Mouse (Mus musculus) embryonic stem cell, embryonic (primary cell): Measurements from ENCODE around the gene Hspd1.
"Not testable (repeated sequence)": the region's sequence is repeated elsewhere in the genome, so short reads cannot be mapped to it uniquely, and the experiment has no call there.

Experiments used
- CTCF ChIA-PET, 4 experiments: fragments of 300-600 bp in 2 of 4; fragments of 350-600 bp in 2 of 4; sonication (Branson Sonifier 250); formaldehyde crosslinking; loops; one replicate each; lab custom pipeline; 2022; ENCODE audit warnings: inconsistent platforms in 2 of 4; lab: Charles Lee
- POLR2A ChIA-PET, 4 experiments: fragments of 300-600 bp in 2 of 4; fragments of 350-600 bp in 2 of 4; sonication (Branson Sonifier 250); formaldehyde crosslinking; loops; one replicate each; lab custom pipeline; 2022; ENCODE audit warnings: antibody characterized with exemption in 4 of 4, inconsistent platforms in 1 of 4; lab: Charles Lee

The Hspd1 gene

DNA sequence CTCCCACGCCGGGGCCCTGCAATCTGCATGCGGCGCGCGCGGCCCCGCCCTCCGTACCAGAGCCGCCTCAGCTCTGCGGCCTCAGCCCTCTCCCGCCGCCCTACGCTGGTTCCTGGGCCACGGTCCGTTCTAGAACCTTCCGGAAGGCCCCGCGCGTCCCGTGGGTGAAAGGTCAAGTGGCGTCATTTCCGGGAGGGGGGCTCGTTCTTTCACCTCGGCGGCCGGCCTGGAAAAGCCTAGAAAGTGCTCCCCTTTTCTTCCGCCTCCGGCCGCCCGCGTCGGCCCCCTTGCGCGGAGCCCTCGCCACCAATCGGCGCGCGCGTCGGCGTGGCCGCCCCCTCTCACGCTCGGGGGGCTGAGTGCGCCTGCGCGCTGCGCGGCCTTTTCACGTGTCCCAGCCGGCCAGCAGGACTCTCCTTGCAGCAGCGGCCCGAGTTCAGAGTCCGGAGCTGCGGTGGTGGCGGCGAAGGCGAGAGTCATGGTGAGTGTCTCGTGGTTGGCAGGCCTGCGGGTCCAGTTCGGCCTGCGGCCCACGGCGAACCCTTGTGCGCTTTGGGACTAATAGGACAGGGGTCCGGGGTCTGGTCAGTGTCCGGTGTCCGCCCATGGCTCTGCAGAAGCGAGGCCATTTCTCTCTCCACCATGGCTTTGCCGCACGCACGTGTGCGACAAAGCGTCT, at the start of gene Hspd1, which contains the start of gene Hspe1:
Gene Hspd1 (minus strand): TSS at position 312 of the 679 bp plus-strand sequence.
Gene Hspe1 (plus strand): TSS at position 201 of the 679 bp plus-strand sequence.
- ChIA-PET CTCF (no interaction called here), POLR2A (interaction anchor here (0.5 to 5.2 kb wide), 63 partner anchors 8 to 1791 kb away, joined by 3 to 72 read pairs (median 4); partner anchors contain the start of genes Mob4 (in 3 of the 4), Coq10b (in 2 of the 4), Gm28778 (in 1 of the 4) and Mars2 (in 1 of the 4))

DNA sequence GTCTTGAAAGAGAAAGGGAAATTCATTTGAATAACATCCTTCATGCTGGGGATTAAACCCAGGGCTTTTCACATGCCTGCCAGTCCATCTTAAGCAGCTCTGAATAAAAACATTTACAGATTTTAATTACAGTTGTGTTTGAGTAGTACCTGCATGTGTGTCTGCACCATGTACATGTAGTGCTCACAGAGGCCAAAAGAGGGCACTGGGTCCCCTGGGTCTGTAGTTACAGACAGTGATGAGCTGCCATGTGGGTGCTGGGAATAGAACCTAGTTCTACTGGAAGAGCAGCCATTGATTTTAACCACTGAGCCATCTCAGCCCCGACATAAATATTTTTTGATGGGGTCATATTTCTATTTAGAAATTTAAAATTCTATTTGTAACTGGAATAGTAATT, 47.8 kb upstream of the Hspd1 start:
- CTCF ChIA-PET = interaction anchor here in 3 of 4 experiments (0.5 to 1.8 kb wide), 7 partner anchors 32 to 460 kb away, joined by 3 to 4 read pairs (median 3); no protein-coding TSS in a partner anchor

DNA sequence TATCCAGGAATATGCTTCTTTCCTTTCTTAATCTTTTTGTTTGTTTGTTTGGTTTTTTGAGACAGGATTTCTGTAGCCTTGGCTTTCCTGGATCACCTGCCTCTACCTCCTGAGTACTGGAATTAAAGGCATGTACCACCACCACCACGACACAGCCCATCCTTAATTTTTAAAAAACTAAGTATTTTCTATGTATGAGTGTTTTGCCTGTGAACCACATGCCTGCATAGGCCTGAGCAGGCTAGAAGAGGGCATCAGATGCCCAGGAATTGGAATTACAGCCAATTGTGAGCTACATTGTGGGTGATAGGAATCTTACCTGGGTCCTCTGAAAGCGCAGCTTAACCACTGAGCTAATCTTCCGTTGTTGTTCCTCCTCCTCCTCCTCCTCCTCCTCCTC, 46.3 kb upstream of the Hspd1 start:
- CTCF ChIA-PET = no interaction called here
- POLR2A ChIA-PET = interaction anchor here in 3 of 4 experiments (0.8 to 7.6 kb wide), 12 partner anchors 9 to 48 kb away, joined by 3 to 72 read pairs (median 5); partner anchors contain the start of genes Hspd1 (in 2 of the 3) and Hspe1 (in 2 of the 3)

More for the DNA sequence above, 47.8 kb upstream of the Hspd1 start:
- POLR2A ChIA-PET = interaction anchor here (0.5 to 7.6 kb wide), 25 partner anchors 8 to 77 kb away, joined by 3 to 72 read pairs (median 3); partner anchors contain the start of genes Hspd1 (in 4 of the 4) and Hspe1 (in 4 of the 4)

DNA sequence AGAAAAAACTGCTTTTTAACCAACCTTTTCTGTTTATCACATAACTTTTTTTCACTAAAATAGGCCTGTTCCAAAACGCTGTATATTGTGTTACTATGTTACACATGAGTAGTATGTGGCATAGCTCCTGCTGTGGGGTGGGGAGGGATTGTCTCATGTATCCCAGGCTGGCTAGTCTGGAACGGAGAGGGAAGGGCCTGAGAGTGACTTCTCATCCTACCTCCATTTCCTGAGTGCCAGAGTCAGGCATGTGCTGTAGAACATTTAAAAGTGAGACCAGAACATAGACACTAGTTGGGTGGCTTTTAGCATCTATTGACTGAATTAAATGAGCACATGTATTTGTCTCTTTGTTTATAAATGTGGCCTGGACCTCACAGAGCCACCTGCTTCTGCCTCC, 45.1 kb upstream of the Hspd1 start:
- POLR2A ChIA-PET = interaction anchor here (0.5 to 7.6 kb wide), 13 partner anchors 20 to 1669 kb away, joined by 3 to 72 read pairs (median 3); partner anchors contain the start of genes Hspd1 (in 2 of the 4) and Hspe1 (in 2 of the 4)
- CTCF ChIA-PET = no interaction called here

DNA sequence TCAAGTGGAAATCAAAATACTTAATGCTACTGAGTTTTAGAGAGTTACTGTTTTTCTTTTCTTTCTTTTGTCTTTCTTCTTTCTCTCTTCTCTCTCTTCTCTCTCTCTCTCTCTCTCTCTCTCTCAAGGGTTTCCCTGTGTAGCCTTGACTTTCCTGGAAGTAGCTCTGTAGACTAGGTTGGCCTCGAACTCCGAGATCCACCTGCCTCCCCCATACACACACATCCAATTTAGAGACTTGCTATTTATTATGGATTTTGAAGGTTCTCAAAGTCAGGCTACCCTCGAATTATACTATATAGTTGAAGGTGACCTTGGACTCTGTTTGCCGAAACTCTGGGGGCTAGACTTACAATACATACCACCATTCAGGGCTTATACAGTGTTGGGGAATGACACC, 44.3 kb upstream of the Hspd1 start:
- CTCF ChIA-PET = interaction anchor here in 1 of 4 experiments (1.8 kb wide), 1 partner anchor 26 kb away, joined by 5 read pairs; no protein-coding TSS in a partner anchor
- POLR2A ChIA-PET = interaction anchor here in 3 of 4 experiments (0.5 to 7.6 kb wide), 18 partner anchors 12 to 1670 kb away, joined by 3 to 72 read pairs (median 4); partner anchors contain the start of genes Hspd1 (in 3 of the 3) and Hspe1 (in 3 of the 3)

DNA sequence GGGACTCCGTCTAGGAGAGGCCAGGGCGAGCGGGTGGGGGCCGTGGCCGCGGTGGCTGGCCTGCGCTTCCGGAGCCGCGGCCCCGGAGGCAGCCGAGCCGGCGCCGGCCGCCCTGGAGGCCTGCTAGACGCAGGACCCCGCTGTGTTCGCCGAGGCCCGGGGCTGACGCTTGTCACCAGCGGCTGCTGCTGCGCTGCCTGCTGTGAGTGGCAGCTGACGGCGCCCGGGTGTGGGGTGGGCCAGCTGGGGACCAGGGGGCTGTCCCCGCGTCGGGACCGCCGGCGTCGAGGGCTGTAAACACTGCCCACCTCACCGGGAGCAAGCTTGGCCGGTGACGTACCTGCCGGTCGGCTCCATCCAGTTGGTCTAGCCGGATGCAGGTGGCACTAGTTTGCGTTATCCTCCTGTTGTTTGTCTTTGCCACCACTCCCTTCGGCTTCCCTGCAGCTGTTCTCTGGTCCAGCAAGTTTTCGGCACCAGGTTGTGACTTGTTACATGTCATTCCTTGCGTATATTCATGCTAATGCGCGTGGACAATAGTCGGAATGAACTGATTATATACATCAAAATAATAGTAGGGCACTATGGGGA, 43.5 kb upstream of the Hspd1 start:
- POLR2A ChIA-PET = interaction anchor here (0.5 to 7.6 kb wide), 59 partner anchors 8 to 647 kb away, joined by 3 to 72 read pairs (median 4); partner anchors contain the start of genes Hspd1 (in 3 of the 4), Hspe1 (in 3 of the 4) and Coq10b (in 1 of the 4)
- CTCF ChIA-PET = interaction anchor here in 3 of 4 experiments (0.5 to 1.8 kb wide), 6 partner anchors 25 to 148 kb away, joined by 3 to 5 read pairs (median 4); no protein-coding TSS in a partner anchor

DNA sequence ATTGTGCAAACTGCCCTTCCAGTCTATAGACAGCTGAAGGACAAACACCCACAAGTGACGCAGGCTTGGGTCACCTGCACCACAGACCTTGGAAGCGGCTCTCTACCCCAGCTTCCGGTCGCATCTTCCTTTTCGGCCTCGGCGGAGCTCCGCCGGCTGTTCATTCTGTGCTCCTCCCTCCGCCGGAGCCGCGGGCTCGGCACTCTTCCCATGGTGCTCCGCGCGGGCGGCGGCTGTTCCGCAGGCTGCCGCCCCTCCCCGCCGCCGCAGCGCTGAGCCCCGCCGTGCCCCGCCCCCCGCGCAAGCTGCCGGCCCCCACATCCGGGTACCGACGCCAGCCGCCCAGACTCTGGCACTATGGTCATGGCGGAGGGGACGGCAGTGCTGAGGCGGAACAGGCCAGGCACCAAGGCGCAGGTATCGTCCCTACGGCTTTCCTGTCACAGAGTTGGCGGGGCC, 42.9 kb upstream of the Hspd1 start, which contains the start of gene Mob4:
Gene Mob4 (plus strand): TSS at position 289 of the 459 bp plus-strand sequence.
- POLR2A ChIA-PET = interaction anchor here (0.5 to 7.6 kb wide), 60 partner anchors 8 to 647 kb away, joined by 3 to 72 read pairs (median 4); partner anchors contain the start of genes Hspd1 (in 3 of the 4), Hspe1 (in 3 of the 4) and Coq10b (in 1 of the 4)
- CTCF ChIA-PET = interaction anchor here in 3 of 4 experiments (0.5 to 1.8 kb wide), 5 partner anchors 24 to 148 kb away, joined by 3 to 5 read pairs (median 4); no protein-coding TSS in a partner anchor

DNA sequence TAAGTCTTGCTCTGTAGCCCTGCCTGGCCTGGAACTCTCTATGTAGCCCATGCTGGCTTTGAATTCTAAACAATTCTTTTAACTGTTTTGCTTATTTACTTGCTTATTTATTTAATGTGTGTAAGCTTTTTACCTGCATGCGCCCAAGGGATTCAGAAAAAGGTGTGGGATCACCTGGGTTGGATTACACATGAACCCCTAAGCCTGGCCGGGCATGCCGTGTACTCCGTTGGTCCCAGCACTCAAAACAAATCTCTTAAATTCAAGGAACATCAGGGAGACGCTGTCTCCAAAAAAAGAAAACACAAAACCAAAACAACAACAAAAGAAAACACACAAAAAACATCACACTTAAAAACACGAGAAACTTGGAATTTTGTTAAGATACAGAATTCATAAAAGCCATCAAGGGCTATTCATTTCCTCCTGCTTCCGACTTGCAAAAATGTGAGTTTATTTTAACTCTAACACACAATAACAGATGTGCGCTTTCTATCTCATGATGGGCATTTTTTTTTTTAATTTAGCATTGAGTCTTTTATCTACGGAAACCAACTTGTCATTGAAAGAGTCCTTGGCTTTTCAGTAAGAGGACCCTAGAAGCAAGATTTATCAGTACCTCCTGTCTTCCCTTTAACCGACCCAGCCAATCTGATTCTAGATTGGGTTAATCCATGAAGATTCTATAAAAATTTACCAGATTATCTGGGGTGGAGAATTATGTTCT, 42.3 kb upstream of the Hspd1 start:
- ChIA-PET POLR2A (interaction anchor here (0.5 to 7.6 kb wide), 63 partner anchors 9 to 646 kb away, joined by 3 to 72 read pairs (median 4); partner anchors contain the start of genes Hspd1 (in 3 of the 4), Hspe1 (in 3 of the 4) and Coq10b (in 1 of the 4)), CTCF (interaction anchor here in 2 of 4 experiments (1.1 to 1.8 kb wide), 2 partner anchors 24 to 63 kb away, joined by 3 to 5 read pairs; no protein-coding TSS in a partner anchor)

DNA sequence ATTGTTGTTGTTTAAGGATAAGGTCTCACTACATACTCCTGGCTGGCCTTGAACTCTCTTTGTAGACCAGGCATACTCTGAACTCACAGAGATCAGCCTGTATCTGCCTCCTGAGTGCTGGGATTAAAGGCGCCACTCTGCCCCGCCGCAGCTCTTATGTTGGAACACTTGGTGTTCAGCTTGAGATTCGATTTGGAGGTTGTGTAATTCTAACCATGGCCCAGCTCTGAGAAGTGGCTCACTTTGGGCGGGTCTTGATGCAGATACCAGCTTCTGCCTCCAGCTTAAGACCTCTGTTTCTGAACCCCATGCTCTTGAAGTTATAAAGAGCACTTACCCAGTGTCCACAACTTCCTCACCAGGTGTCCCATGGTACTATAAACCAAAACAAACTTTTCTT, 41.7 kb upstream of the Hspd1 start:
- POLR2A ChIA-PET = interaction anchor here in 3 of 4 experiments (0.6 to 7.6 kb wide), 19 partner anchors 11 to 90 kb away, joined by 3 to 67 read pairs (median 5); partner anchors contain the start of genes Hspd1 (in 1 of the 3) and Hspe1 (in 1 of the 3)
- CTCF ChIA-PET = no interaction called here

DNA sequence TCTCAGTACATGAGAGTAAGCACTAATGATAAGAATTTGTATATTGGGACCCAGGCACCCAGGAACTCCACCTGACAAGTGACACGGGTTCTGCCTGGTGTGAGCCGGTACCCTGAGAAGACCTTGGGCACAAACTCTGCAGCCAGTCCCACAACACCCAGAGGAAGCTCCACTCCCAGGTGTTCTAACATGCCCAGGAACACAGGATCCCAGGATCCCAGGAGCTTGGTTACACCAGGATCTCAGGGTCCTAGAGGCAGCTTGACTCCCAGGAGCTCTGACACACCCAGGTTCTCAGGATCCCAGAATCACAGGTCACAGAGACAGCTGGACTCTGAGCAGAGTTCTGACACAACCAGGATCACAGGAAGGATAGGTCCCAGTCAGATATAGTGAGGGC, 36.1 kb upstream of the Hspd1 start:
- CTCF ChIA-PET, POLR2A ChIA-PET: not testable (repeated sequence)

DNA sequence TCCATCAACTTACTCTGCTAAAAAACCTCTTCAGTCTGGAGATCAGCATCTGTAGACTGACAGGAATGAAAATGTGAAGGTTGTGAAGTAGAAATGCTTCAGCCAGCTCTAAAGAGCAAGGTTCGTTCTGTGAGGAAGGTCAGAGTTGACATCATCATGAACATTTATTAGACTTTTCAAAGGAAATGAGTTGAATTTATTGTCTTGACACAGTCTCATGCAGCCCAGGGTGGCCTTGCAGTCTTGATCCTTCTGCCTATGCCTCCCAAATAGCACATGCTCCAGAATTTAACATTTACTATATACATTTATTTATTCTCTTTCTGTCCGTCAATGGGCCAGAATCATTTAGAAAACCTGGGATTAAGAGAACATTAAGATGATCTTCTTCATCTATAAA, 35.5 kb upstream of the Hspd1 start:
- CTCF ChIA-PET = no interaction called here

DNA sequence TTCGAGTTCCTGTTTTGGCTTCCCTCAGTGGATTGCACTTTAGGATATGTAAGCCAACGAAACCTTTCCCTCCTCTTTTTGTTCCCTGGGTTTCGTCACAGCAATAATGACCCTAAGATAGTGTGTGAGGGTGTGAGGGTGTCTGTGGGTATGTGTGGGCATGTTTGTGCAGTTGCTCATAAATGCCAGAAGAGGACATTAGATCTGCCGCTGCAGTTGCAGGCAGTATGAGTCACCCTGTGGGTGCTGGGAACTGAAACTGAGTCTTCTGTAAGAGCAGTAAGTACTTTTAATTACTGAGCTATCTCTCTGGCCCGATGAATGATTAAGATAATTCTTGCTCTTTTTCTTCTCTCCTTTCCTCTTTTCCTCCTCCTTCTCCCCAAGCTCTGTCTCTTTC, 35.0 kb upstream of the Hspd1 start:
- CTCF ChIA-PET = no interaction called here
- POLR2A ChIA-PET = interaction anchor here in 1 of 4 experiments (0.8 kb wide), 1 partner anchor 13 kb away, joined by 5 read pairs; no protein-coding TSS in a partner anchor

More for the DNA sequence above, 35.5 kb upstream of the Hspd1 start:
- POLR2A ChIA-PET = interaction anchor here in 1 of 4 experiments (0.8 kb wide), 1 partner anchor 14 kb away, joined by 5 read pairs; no protein-coding TSS in a partner anchor

DNA sequence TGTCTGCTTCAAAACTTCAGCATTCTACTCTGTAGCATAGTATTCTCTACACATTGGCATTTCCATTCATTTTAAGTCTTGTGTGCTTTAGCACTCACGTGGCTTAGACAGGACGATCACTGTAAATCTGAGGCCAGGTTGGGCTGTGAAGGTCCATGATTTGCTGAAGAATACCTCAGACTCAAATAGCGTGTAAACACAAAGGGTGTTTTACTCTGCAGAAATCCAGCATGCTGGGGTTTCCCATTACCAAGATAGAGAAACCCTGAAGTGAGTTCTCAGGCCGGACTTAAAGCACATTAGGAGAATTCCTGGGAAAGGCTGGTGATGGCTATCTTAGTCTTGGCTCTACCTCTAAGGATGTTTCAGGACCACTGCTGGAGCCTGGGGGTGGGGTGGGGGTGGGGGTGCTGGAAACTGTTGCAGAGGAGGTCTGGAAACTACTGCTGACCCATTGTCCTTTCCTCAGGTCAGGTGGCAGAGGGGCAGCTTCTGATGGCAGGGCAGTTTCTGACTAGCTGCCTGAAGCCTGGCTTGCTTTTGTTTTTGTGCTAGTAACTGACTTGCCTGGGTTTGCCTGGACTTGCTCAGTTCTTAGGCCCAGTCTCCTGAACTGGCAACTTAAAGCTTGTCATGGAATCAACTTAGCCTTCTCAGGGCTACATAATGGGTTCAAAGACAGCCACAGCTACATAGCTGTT, 21.2 kb upstream of the Hspd1 start:
- CTCF ChIA-PET = no interaction called here
- POLR2A ChIA-PET = interaction anchor here (0.7 to 3.6 kb wide), 18 partner anchors 9 to 90 kb away, joined by 3 to 25 read pairs (median 4); partner anchors contain the start of genes Mob4 (in 3 of the 4), Hspd1 (in 2 of the 4) and Hspe1 (in 2 of the 4)

DNA sequence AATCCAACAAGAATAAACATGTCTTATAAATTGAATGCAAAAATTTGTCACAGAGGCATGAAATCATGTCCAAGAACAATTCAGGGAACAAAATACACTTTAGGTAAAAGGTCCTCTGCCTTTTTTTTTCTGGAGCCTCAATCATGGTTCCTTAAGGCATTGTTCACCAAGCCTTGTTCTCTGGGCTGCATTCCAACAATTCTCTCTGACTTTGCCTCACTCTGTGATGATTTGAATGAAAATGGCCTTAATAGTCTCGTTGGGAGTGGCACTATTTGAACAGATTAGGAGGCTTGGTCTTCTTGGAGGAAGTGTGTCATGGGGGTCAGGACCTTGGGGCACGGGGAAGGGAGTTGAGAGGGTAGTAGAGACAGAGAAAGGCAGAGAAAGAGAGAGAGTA, 20.4 kb upstream of the Hspd1 start:
- ChIA-PET POLR2A (interaction anchor here (0.7 to 3.5 kb wide), 20 partner anchors 9 to 624 kb away, joined by 3 to 35 read pairs (median 4); partner anchors contain the start of genes Mob4 (in 4 of the 4), Hspd1 (in 2 of the 4) and Hspe1 (in 2 of the 4)), CTCF (no interaction called here)

DNA sequence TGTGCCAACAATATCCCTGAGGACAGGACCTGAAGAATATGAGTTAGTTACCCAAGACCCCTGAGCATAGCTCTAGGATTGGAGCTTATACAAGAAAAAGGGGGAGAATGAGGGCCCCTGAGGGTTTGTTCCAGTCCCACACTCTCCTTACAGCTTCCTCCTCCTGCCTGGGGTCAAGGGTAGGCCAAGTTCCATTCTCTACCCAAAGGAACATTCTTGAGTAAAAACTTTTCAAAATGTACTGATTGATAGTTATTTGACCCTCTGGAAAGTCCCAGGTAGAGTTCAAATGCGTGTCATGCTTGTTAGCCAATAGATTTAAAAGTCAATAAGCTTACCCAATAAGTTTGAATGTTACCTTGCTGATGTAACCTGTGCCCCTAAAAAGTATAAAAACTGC, 19.6 kb upstream of the Hspd1 start:
- CTCF ChIA-PET = interaction anchor here in 1 of 4 experiments (0.6 kb wide), 1 partner anchor 17 kb away, joined by 4 read pairs; no protein-coding TSS in a partner anchor
- POLR2A ChIA-PET = interaction anchor here (0.6 to 3.5 kb wide), 25 partner anchors 8 to 623 kb away, joined by 3 to 35 read pairs (median 4); partner anchors contain the start of genes Mob4 (in 4 of the 4), Hspd1 (in 3 of the 4) and Hspe1 (in 3 of the 4)
